Mouse (Mus musculus): ENCODE results near the gene Gm49358. TPM values are rescaled to one million over a fixed set of nuclear protein-coding genes. Genes with fewer than 3 reads are reported as not detected.
A peak's percentile ranks its signal among the peaks of the same experiment; 100 is the strongest.

The Gm49358 gene
- total and polyA plus RNA-seq, 2 experiments from 2014 or later = not detected

DNA sequence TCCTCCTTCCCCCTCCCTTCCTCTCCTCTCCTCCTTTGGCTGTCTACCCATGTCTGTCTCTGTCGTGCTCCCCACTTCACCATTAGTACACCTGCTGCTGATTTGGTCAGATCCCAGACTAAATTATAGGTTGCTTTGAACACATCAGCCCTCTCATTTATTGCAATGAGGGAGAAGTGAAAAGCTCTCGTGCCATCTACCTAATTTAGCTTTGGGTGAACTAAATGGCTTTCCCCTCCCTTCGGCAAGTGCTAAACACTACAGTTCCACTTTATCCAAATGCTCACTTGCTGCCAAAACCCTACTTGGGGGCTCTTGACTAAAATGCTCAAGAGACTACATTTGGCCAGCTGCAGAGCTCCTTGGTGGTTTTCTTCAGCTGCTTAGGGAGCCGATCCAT lies 73.0 kb downstream of the Gm49358 start:
- Histone ChIP-seq H3K36me3 (ENCODE audit: insufficient read depth, low read length) (peaks cover 37% of the 10 kb centered on the region), H3K4me2 (ENCODE audit: low read depth, low read length, poor library complexity, severe bottlenecking) (no peak overlapping the region), H3K4me3 (ENCODE audit: low read depth, low read length) (no peak overlapping the region), H3K27me3 (ENCODE audit: insufficient read depth, low read length) (no peaks in the 10 kb centered on the region), H3K4me1 (ENCODE audit: insufficient read depth, low read length) (no peaks in the 10 kb centered on the region), H3K9ac (replicated peaks; ENCODE audit: low read length, poor library complexity, severe bottlenecking) (no peak overlapping the region), H3K27ac (ENCODE audit: low read depth, low read length) (no peak overlapping the region), H3K9me3 (ENCODE audit: low read length) (no peaks in the 10 kb centered on the region)
- ATAC-seq (ENCODE audit: low FRiP score) (no peak), DNase-seq (ENCODE audit: low spot score) (no peak)
- no peak for TF ChIP-seq CTCF (IDR thresholded peaks at IDR 0.05)
- WGBS = 85% methylated on average over 4 of the region's 4 CpGs

GRCm38 (mm10) chr10:86838827-86839226 lies 75.1 kb downstream of the Gm49358 start:
- no peak overlapping the region for H3K4me2 ChIP-seq (ENCODE audit: low read depth, low read length, poor library complexity, severe bottlenecking)
- no peak overlapping the region for H3K4me3 ChIP-seq (ENCODE audit: low read depth, low read length)
- H3K9me3 ChIP-seq (ENCODE audit: low read length) = no peaks in the 10 kb centered on the region
- no peak for TF ChIP-seq CTCF (IDR thresholded peaks at IDR 0.05)
- peaks cover 34% of the 10 kb centered on the region for H3K36me3 ChIP-seq (ENCODE audit: insufficient read depth, low read length)
- no peak overlapping the region for H3K9ac ChIP-seq (replicated peaks; ENCODE audit: low read length, poor library complexity, severe bottlenecking)
- no peaks in the 10 kb centered on the region for H3K4me1 ChIP-seq (ENCODE audit: insufficient read depth, low read length)
- no peaks in the 10 kb centered on the region for H3K27me3 ChIP-seq (ENCODE audit: insufficient read depth, low read length)
- WGBS = 93% methylated on average over 6 of the region's 6 CpGs
- no peak overlapping the region for H3K27ac ChIP-seq (ENCODE audit: low read depth, low read length)
- peak; percentile 15 for DNase-seq (ENCODE audit: low spot score)
- no peak for ATAC-seq (ENCODE audit: low FRiP score)

DNA sequence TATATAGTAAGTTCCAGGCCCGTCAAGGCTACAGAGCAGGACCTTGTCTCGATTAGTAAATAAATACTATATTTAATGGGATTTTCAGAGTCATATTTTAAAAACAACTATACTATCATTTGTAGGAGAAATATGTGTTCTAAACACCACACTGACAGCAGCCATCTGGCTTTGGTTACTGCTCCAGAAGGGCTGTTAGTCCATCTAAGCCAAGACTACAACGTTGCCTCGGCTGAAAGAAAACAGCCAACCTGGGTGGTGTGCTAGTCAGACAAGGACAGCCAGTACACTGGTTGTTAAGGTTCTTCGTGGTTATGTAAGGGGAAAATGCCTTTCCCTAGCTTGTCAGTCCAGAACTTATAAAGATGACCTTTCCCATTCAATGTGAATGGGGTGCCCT lies 78.9 kb downstream of the Gm49358 start:
- Histone ChIP-seq H3K9ac (replicated peaks; ENCODE audit: low read length, poor library complexity, severe bottlenecking) (no peak overlapping the region), H3K9me3 (ENCODE audit: low read length) (no peaks in the 10 kb centered on the region), H3K4me1 (ENCODE audit: insufficient read depth, low read length) (no peaks in the 10 kb centered on the region), H3K27ac (ENCODE audit: low read depth, low read length) (no peak overlapping the region), H3K4me3 (ENCODE audit: low read depth, low read length) (no peak overlapping the region), H3K36me3 (ENCODE audit: insufficient read depth, low read length) (peaks cover 10% of the 10 kb centered on the region; the same call in 1 of the 2 replicates), H3K4me2 (ENCODE audit: low read depth, low read length, poor library complexity, severe bottlenecking) (no peak overlapping the region), H3K27me3 (ENCODE audit: insufficient read depth, low read length) (no peaks in the 10 kb centered on the region)
- WGBS = 88% methylated on average over 5 of the region's 5 CpGs
- no peak for DNase-seq (ENCODE audit: low spot score)
- no peak for ATAC-seq (ENCODE audit: low FRiP score)
- no peak for TF ChIP-seq CTCF (IDR thresholded peaks at IDR 0.05)

DNA sequence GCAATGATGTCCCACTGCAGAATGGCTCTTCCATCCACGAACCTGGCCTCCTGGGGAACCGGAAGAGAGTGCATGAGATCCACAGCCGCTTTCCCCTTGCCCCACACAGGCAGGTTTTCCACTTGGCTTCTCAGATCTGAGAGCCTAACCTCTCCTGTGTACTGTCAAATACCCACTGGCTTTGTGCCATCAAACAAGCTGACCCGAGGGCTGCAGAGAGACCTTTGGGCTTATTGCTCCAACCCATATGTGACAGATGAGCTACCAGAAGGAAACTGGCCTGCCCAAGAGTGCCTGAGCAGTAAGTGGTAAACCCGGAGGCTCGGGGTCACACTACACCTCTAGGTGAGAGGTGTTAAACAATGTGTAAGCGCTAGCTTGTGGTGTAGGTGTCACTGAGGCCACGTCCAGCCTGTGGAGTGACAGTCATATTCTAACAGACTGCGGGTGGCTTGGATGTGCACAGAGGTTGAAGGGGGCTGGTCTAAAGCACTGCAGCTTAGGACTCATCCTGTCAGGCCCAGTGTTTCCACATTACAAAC lies 83.2 kb downstream of the Gm49358 start:
- ATAC-seq (ENCODE audit: low FRiP score) = no peak
- H3K9me3 ChIP-seq (ENCODE audit: low read length) = no peaks in the 10 kb centered on the region

DNA sequence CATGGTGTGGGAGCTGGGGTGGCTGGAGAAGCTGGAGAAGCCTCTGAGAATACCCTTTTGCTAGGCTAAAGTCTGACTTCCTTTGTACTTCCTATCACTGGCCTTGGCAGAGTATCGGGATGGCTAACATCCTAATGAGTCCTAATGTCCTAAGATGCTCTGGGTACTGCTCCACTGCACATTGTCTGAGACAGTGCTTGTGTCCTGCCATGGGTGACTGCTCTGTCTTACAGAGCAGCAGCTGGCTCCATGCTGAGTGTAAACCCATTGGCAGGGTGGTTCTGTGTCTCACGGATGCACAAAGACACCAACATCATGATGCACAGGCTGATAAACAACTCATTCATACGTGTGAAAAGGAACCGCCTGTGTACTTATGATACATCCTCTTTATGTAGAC lies 85.3 kb downstream of the Gm49358 start:
- Histone ChIP-seq H3K4me2 (ENCODE audit: low read depth, low read length, poor library complexity, severe bottlenecking) (no peak overlapping the region), H3K9ac (replicated peaks; ENCODE audit: low read length, poor library complexity, severe bottlenecking) (no peak overlapping the region), H3K4me3 (ENCODE audit: low read depth, low read length) (no peak overlapping the region), H3K4me1 (ENCODE audit: insufficient read depth, low read length) (no peaks in the 10 kb centered on the region), H3K27ac (ENCODE audit: low read depth, low read length) (no peak overlapping the region), H3K27me3 (ENCODE audit: insufficient read depth, low read length) (no peaks in the 10 kb centered on the region), H3K36me3 (ENCODE audit: insufficient read depth, low read length) (no peaks in the 10 kb centered on the region), H3K9me3 (ENCODE audit: low read length) (no peaks in the 10 kb centered on the region)
- WGBS = 89% methylated on average over 4 of the region's 4 CpGs
- DNase-seq (ENCODE audit: low spot score) = no peak
- no peak for TF ChIP-seq CTCF (IDR thresholded peaks at IDR 0.05)
- no peak for ATAC-seq (ENCODE audit: low FRiP score)

More for the DNA sequence above, 83.2 kb downstream of the Gm49358 start:
- TF ChIP-seq CTCF (IDR thresholded peaks at IDR 0.05) = no peak
- Histone ChIP-seq H3K9ac (replicated peaks; ENCODE audit: low read length, poor library complexity, severe bottlenecking) (no peak overlapping the region), H3K36me3 (ENCODE audit: insufficient read depth, low read length) (0 out of 2 replicates have a peak, but pooled peaks cover 3% of the 10 kb centered on the region), H3K27ac (ENCODE audit: low read depth, low read length) (no peak overlapping the region), H3K4me2 (ENCODE audit: low read depth, low read length, poor library complexity, severe bottlenecking) (no peak overlapping the region), H3K27me3 (ENCODE audit: insufficient read depth, low read length) (no peaks in the 10 kb centered on the region), H3K4me3 (ENCODE audit: low read depth, low read length) (no peak overlapping the region), H3K4me1 (ENCODE audit: insufficient read depth, low read length) (no peaks in the 10 kb centered on the region)
- DNase-seq (ENCODE audit: low spot score) = no peak
- 86% methylated on average over 9 of the region's 9 CpGs for WGBS

DNA sequence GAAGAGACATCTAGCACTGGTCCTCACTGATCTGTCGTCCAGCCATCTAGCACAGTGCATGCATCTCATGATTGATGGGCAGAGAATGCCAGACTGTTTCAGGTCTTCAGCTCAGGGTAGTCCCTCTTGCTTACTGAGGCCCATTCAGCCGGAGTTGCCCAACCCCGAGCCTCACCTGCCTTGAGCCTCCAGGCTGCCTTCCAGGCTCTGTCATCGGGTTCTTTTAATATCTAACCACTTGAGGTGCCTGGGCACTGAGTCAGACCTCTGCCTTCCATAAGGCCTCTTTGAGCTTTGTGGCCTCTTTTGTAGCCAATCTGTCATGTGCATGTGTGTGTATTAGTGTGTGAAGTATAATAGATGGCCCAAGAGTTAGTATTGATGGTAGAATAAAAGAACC lies 85.7 kb downstream of the Gm49358 start:
- 78% methylated on average over 4 of the region's 4 CpGs for WGBS
- H3K27me3 ChIP-seq (ENCODE audit: insufficient read depth, low read length) = no peaks in the 10 kb centered on the region
- no peak for ATAC-seq (ENCODE audit: low FRiP score)

More for the DNA sequence above, 85.7 kb downstream of the Gm49358 start:
- H3K4me2 ChIP-seq (ENCODE audit: low read depth, low read length, poor library complexity, severe bottlenecking) = no peak overlapping the region
- H3K27ac ChIP-seq (ENCODE audit: low read depth, low read length) = no peak overlapping the region
- no peak for DNase-seq (ENCODE audit: low spot score)
- no peak overlapping the region for H3K9ac ChIP-seq (replicated peaks; ENCODE audit: low read length, poor library complexity, severe bottlenecking)
- no peaks in the 10 kb centered on the region for H3K4me1 ChIP-seq (ENCODE audit: insufficient read depth, low read length)
- no peaks in the 10 kb centered on the region for H3K9me3 ChIP-seq (ENCODE audit: low read length)
- no peak for TF ChIP-seq CTCF (IDR thresholded peaks at IDR 0.05)
- no peak overlapping the region for H3K4me3 ChIP-seq (ENCODE audit: low read depth, low read length)
- H3K36me3 ChIP-seq (ENCODE audit: insufficient read depth, low read length) = no peaks in the 10 kb centered on the region
